Mouse (Mus musculus): ENCODE data around the gene Zfyve1.

The Zfyve1 gene

DNA sequence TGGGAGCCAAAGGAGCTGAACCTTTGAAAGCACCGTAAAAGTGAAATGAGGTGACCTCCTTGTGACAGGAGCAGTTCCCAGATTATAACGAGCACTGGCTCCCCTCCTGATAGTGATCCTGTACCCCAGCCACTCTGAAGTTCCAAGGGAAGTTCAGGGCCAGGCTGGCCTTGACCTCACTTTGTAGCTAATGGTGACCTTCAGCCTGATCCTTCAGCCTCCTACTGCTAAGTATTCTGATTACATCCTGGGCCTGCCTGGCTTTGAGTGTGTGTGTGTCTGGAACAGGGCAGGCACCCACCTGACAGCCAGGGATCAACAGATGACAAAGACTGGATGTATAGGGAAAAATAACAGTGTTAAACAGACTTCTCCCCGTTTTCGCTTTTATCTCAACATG is 73.1 kb downstream of the Zfyve1 start:
- no peak for DNase-seq (ENCODE audit: low read depth, low spot score)

DNA sequence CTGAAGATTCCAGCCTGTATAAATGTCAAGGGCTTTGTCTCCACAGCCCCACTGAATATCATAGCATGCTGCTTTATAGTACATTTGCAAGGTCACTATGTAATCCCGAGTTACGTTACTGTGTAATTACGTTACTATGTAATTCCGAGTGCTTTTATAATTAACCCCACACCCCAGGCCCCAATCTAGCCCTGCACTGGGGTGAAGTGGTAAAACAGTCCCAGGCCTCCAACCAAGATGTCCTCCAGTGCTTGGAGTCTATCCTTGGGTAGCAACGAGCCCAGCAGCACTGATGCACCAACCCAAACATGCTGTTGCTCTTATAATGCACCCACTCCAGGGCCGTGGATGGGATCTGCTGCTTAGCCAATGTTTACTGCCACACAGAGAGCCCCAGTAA is 74.0 kb downstream of the Zfyve1 start:
- DNase-seq (ENCODE audit: low read depth, low spot score) = no peak

DNA sequence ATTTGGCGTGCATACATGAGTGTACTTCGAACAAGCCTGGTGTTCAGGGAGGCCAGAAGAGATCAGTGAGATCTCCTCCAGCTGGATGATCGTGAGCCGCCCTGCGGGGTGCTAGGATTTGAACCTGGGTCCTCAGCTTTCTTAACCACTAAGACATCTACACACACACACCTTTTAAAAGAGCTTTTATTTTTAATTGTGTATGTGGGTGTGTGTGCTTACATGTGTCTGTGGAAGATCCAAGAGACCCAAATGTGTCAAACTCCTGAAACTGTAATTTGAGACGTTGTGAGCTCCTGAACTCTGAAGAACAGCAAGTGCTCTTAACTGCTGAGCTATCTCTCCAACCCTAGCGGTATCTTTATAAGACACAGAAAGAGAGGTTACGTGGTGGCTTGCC is 75.9 kb downstream of the Zfyve1 start:
- peak; percentile 17 for DNase-seq (ENCODE audit: low read depth, low spot score)

DNA sequence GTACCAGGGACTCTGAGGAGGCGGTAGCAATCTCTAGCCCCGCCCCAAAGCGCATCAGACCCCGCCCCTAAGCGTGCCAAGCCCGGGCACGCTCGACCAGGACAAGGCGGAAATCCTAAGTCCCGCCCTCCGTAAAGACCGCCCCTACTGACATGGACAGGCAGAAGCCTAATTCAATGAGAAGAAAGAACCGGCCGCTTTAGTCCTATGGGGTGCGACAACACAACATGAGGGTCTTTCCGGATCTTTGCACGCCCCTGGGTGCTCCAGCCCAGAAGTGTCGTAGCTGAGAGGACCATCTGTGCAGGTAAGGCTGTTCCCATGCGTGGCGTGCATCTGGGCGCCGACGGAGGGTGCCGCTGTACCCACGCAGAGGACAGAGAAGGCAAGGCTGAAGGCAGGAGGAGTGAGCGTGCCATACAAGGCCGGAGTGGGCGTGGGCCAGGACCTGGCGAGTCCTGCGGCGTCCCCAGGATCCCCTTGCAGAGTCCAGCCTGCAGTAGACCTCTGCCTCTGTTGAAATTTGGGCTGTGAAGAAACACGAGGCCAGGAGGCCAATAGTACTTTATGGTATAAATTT is 76.6 kb downstream of the Zfyve1 start, which contains the start of gene Dcaf4:
Gene Dcaf4 (plus strand): TSS at position 156 of the 580 bp plus-strand sequence.
- peak; percentile 98 for DNase-seq (ENCODE audit: low read depth, low spot score)

DNA sequence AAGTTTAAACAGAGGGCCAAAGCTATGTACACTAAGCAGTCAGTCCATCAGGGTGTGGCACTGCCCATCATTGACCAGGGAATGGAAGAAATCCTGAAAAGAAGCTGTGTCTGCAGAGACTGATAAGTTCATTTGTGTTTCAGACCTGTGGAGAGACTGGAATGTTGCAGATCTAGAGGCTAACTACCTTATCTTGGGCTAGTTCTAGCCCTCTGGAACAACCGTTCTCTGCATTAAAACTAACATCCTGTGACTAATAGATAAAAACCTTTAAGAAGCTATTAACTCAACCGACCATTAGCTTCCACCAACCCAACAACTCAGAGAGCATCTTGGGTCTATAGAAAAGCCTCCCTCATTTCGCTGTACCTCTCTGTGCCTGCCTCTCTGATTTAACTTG is 79.4 kb downstream of the Zfyve1 start:
- no peak for DNase-seq (ENCODE audit: low read depth, low spot score)

DNA sequence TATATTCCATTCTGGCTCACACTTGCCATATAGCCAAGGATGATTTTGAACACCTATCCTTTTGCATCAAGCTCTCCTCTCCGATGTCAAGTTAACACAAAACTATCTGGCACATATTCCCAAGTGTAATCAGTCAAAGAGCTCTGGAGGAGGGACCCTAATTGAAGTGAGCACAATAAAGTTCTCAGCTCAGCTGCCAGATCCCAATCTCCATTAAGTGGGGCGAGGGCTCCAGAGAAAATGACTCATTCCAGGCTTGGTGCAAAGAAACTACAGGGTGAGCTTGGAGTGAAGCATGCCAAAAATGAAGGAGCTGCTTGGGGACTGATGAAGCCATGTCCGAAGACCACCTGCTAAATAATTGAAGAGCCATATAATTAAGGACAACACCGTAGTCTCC is 82.8 kb downstream of the Zfyve1 start:
- DNase-seq (ENCODE audit: low read depth, low spot score) = no peak

DNA sequence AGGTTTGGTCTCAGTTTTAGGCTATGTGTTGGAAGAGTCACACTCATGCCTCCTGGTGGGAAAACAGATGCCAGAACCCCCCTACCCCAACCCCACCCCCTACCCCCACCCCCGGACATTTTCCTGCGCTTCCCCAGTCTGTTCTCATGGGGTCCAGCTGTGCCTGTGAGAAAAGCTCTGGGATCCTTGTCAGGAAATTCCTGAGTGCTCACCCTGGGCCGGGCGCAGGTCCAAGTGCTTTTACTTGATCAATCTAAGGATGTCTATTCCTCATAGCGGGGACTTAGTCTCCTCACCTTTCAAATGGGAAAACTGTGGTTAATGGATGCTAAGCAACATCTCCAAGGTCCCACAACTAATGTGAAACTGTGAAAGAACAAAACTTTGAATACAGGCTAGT is 83.8 kb downstream of the Zfyve1 start:
- DNase-seq (ENCODE audit: low read depth, low spot score) = peak; percentile 35

DNA sequence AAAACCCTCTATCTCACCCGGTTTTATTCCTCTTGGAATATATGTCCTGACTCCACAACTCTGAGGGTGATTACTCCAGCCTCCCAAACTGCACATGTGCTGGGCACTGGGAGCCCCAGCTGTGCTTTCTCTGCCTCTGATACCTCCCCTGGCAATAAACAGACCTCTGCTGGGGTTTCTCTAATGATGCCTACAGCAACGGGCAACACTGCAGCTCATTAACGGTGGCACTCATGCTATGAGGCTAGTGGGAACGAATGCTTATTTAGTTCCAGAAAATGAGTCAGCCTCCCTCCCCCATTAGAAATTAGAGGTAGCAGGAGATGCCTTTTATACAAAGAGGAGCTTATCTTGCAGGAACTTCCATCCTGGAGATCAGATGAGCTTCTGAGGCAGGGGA is 84.2 kb downstream of the Zfyve1 start:
- no peak for DNase-seq (ENCODE audit: low read depth, low spot score)

DNA sequence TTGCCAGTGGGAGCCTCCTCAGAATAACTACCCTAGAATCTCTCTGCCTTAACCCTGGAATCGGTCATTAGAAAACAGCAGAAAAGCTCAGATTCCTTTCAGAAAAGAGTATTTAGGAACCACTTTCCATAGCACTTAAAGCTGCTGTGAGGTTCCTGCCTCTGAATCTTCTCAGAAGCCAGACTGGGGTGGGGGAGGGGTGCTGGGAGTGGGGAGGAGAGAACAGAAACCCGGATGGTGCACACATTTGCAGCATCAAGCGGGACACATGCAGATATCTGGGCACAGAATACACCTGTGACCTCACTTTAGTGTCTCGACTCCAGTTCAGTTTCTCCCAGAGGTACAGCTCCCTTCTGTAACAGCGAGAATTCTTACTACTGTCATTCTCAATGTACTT is 86.4 kb downstream of the Zfyve1 start:
- no peak for DNase-seq (ENCODE audit: low read depth, low spot score)

DNA sequence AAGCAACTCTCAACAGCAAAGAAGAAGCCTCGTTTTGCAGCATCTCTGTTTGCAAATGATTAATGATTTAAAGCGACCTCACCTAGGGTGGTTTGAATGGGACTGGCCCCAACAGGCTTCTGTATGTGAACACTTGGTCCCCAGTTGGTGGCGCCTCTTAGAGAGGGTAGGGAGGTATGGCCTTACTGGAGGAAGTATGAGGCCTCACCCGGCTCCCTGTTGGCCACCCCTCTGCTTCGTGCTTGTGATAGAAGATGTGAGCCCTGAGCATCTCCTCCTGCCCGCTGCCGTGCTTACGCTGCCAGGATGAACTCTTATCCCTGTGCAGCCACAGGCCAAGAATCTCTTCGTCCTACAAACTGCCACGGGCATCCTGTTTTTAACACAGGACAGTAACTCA is 90.5 kb downstream of the Zfyve1 start:
- no peak for DNase-seq (ENCODE audit: low read depth, low spot score)

DNA sequence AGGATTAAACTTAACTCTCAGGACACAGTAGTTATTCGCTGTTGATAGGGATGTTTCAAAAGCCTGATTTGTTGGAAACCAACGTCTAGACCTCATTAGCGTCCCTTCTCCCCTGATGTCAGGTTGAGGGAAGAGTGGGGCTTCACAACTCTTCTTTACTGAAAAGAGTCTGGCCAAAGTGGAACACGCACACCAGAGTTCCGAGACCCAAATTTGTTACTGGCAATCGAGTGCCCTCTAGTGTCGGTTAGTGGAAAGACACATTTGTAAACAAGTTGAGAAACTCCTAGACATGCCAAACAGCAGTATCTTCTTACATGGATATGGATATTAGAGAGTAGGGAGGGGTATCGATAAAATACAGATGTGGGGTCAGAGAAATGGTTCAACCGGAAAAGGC is 94.8 kb downstream of the Zfyve1 start:
- peak; percentile 81 for DNase-seq (ENCODE audit: low read depth, low spot score)

DNA sequence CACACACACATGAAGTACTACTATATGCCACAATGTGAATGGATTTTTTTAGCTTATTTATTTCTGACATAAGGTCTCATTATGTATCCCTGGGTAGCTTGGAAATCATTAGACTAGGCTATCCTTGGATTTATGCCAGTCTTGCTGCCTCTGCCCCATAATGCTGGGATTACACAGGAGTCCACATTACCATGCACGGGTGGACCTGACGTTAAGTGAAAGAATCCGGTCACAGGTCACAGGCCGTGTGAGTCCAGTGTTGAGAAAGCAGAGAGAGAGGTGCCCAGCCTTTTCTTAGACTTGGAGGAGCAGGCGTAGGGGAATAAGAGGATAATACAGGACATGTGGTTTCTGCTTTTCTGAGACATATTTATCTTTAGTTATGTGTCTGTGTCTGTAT is 97.8 kb downstream of the Zfyve1 start:
- DNase-seq (ENCODE audit: low read depth, low spot score) = no peak

DNA sequence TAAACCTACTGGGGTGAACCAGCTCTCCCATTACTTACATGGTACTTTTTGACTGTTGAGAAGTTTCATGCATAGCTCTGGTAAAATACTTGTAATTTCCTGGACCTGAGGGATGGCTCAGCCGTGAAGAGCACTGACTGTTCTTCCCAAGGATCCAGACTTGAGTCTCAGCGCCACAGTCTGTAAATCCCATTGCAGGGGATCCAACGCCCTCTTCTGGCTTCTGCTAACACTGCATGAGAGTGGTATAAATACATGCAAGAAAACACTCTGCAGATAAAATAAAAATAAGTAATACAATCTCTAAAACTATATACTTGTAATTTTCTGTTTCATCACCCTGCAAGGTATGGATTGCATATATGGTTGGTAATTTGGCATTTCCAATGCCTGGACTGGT is 99.1 kb downstream of the Zfyve1 start:
- DNase-seq (ENCODE audit: low read depth, low spot score) = no peak

DNA sequence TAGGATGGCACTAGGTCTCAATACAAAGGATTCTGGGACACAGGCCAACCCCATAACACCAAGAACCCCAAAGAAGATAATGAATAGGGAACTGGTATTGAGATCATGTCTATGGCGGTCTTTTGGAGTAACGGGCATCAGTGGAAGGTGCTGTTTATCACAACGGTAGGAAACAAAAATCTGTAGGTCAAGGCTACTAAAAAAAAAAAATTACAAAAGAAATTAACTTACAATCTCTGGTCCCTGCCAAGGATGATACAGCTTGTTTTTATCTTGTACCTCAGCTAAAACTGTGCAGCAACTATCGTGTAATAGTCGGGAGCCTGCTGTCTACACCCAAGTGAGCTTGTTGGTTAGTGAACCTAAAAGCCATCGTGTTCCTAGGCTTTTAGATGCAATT is 100.3 kb downstream of the Zfyve1 start:
- no peak for DNase-seq (ENCODE audit: low read depth, low spot score)
